Mouse (Mus musculus) Patski (cell line): ENCODE data around the gene Teddm1a. TPM values are rescaled to one million over a fixed set of nuclear protein-coding genes. Genes with fewer than 3 reads are reported as not detected.

Experiments used
- ATAC-seq: fragments of 100-300 bp; one replicate; pipeline ENCODE4 v1.8.0; 2021
- CTCF ChIA-PET: fragments of 350-600 bp; sonication (Branson Sonifier 250); formaldehyde crosslinking; loops from one replicate; lab custom pipeline; 2022; ENCODE audit warnings: inconsistent platforms; lab: Charles Lee
- POLR2A ChIA-PET: fragments of 350-600 bp; sonication (Branson Sonifier 250); formaldehyde crosslinking; loops from one replicate; lab custom pipeline; 2022; ENCODE audit warnings: antibody characterized with exemption, inconsistent platforms; lab: Charles Lee
- DNase-seq: peaks from one replicate; pipeline ENCODE4 v3.0.0-alpha.2; 2011; ENCODE audit warnings: low read depth, low spot score
- H3K27me3 ChIP-seq: fragments of 371-371 bp; one replicate; pipeline ENCODE4 v1.5.1; 2021
- CTCF ChIP-seq: fragments of 100-300 bp; IDR thresholded peaks from one replicate; pipeline ENCODE4 v1.5.1; 2021
- in situ Hi-C: fragments of 300-500 bp; cut with MboI; formaldehyde crosslinking; loops from 3 replicates; pipeline ENCODE4 v1.11.1; 2018; ENCODE audit warnings: low pct_unique_long_range_greater_than_20kb, mixed read lengths
- polyA plus RNA-seq: library from polyadenylated mRNA; unstranded; gene quantifications from one replicate; pipeline ENCODE4 v1.2.3, GENCODE M21; 2021

Teddm1a gene
- polyA plus RNA-seq, 1 experiment from 2014 or later: not detected

GRCm38 (mm10) chr1:153893746-153894145, 2.2 kb downstream of the Teddm1a start:
- no peak for DNase-seq
- ATAC-seq: no peak
- peaks cover 20% of the 10 kb centered on the region for H3K27me3 ChIP-seq
- POLR2A ChIA-PET: no interaction called here
- CTCF ChIA-PET: interaction anchor here (1.5 to 4.7 kb wide), 3 partner anchors 224 to 289 kb away, joined by 5 to 24 read pairs (median 16); no protein-coding TSS in a partner anchor
- in situ Hi-C loops: loop anchor here (5.0 to 25.0 kb wide), 4 partner anchors 144 to 1119 kb away; no protein-coding TSS in a partner anchor
- TF ChIP-seq CTCF: no peak

DNA sequence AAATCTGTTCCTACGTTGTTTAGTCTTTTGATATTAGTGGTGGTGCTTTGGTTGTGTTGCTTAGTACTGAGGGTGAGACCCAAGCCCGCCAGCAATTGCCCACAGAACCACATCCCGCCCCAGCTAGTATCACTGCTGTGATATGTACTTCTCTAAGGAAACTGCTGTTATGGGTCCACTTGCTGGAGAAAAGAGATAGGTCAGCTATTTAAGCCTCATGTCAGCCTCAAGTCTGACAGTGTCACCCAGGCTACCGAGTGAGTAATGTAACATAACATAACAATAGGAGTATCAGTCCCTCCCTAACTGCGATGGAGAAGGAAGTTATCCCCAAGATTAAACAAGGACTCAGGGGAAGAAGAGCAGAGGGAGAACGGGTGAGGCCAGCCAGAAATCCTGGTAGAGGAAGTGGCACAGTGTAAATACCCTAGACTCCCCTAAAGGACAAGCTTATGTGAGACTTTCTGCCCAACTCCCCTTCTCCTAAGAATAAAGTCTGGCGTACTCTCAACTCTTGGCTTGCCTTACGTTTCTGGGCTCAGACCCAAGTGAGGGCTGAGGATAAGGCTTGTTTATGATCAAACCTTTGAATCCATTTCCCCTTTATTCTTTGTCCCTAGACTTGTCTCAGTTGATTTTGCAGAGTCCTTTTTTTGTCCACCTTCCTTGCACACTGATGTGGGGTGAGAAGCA, 2.8 kb downstream of the Teddm1a start:
- TF ChIP-seq CTCF: no peak
- in situ Hi-C loops: loop anchor here (5.0 to 25.0 kb wide), 4 partner anchors 143 to 1118 kb away; no protein-coding TSS in a partner anchor
- ChIA-PET CTCF (interaction anchor here (1.4 to 4.7 kb wide), 4 partner anchors 133 to 289 kb away, joined by 4 to 24 read pairs (median 10); no protein-coding TSS in a partner anchor), POLR2A (no interaction called here)
- DNase-seq (no peak), ATAC-seq (no peak)
- peaks cover 20% of the 10 kb centered on the region for H3K27me3 ChIP-seq

GRCm38 (mm10) chr1:153894979-153895378, 3.4 kb downstream of the Teddm1a start:
- DNase-seq: peak; percentile 24
- ChIA-PET CTCF (interaction anchor here (0.7 to 4.7 kb wide), 8 partner anchors 132 to 835 kb away, joined by 3 to 24 read pairs (median 4); no protein-coding TSS in a partner anchor), POLR2A (no interaction called here)
- ATAC-seq: no peak
- H3K27me3 ChIP-seq: peaks cover 20% of the 10 kb centered on the region
- no peak for TF ChIP-seq CTCF
- in situ Hi-C loops: loop anchor here (5.0 to 25.0 kb wide), 4 partner anchors 142 to 1117 kb away; no protein-coding TSS in a partner anchor

DNA sequence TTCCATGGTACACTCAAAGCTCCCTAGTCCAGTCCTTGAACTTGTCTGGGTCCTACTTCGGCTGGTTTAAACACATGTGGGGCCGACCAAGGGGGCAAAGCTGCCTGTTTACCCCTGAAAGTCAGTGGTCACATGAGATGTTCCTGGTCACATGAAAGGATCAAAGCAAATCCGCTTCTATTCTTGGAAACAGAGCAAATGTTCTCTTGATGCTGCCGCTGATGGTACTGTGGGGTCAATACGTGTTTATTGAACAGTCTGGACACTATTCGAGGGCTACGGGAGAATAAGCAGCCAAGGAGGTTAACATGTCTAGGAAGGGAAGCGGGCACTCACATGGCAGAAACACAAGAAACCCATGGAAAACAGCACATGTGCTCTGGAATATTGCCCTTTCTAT, 5.7 kb downstream of the Teddm1a start:
- in situ Hi-C loops: loop anchor here (25.0 kb wide), 1 partner anchor 1115 kb away; no protein-coding TSS in a partner anchor
- ChIA-PET CTCF (interaction anchor here (1.7 to 4.7 kb wide), 3 partner anchors 220 to 291 kb away, joined by 3 to 24 read pairs (median 16); no protein-coding TSS in a partner anchor), POLR2A (no interaction called here)
- no peak for TF ChIP-seq CTCF
- no peak for ATAC-seq
- no peak for DNase-seq
- H3K27me3 ChIP-seq: peaks cover 16% of the 10 kb centered on the region

DNA sequence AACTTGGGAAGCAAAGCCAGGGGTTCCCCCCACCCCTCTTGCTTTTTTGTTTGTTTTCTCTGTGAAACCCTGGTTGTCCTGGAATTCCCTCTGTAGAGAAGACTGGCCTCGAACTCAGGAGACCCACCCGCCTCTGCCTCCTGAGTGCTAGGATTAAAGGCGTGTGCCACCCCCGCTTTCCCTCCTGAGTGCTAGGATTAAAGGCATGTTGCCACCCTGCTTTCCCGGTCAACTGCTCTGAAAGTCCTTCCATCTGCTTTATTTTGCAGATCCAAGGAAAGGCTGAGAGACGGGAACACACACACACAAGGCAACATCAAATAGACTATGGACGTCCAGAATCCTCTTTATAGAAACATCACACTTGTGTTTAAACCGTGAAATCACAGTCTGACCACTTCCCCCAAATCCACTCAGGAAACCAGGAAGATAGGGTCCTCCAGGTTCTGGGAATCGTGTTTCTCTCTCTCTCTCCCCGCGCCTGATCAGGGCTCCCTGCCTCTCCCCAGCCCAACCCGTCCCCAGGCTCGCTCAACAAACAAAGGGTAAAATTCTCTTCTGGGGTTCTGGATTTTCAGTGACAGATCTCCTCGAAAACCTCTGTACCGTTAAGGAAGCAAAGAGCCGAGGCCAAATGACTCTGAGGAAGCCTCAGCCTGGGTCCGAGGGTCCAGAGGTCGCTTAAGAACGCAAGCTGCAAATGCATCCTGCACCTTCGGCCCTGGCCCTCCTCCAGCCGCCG, 7.6 kb downstream of the Teddm1a start:
- peaks cover 6% of the 10 kb centered on the region for H3K27me3 ChIP-seq
- ChIA-PET CTCF (interaction anchor here (0.9 kb wide), 1 partner anchor 182 kb away, joined by 3 read pairs; no protein-coding TSS in a partner anchor), POLR2A (interaction anchor here (0.6 kb wide), 1 partner anchor 23 kb away, joined by 4 read pairs; no protein-coding TSS in a partner anchor)
- no peak for DNase-seq
- TF ChIP-seq CTCF: no peak
- ATAC-seq: no peak
- in situ Hi-C loops: loop anchor here (25.0 kb wide), 1 partner anchor 1113 kb away; no protein-coding TSS in a partner anchor

- ChIA-PET POLR2A (interaction anchor here (0.6 kb wide), 1 partner anchor 22 kb away, joined by 4 read pairs; no protein-coding TSS in a partner anchor), CTCF (no interaction called here)
- ATAC-seq (peak; percentile 96), DNase-seq (peak; percentile 56)
- no peak for TF ChIP-seq CTCF
- in situ Hi-C loops: loop anchor here (25.0 kb wide), 1 partner anchor 1112 kb away; no protein-coding TSS in a partner anchor
- no peaks in the 10 kb centered on the region for H3K27me3 ChIP-seq
Observed at GRCm38 (mm10) chr1:153899731-153900380, 8.3 kb downstream of the Teddm1a start, which contains the start of the genes Glul and Teddm2. TSS of gene Glul (plus strand) at chr1:153899944. TSS of gene Teddm2 (minus strand) at chr1:153900228.

GRCm38 (mm10) chr1:153900381-153900780, 8.8 kb downstream of the Teddm1a start:
- no peaks in the 10 kb centered on the region for H3K27me3 ChIP-seq
- in situ Hi-C loops: no loop called here
- CTCF ChIA-PET: no interaction called here
- POLR2A ChIA-PET: no interaction called here
- ATAC-seq (peak; percentile 45), DNase-seq (no peak)
- TF ChIP-seq CTCF: no peak

GRCm38 (mm10) chr1:153900860-153901730, 9.6 kb downstream of the Teddm1a start:
- ATAC-seq (no peak), DNase-seq (peak; percentile 12)
- H3K27me3 ChIP-seq: no peaks in the 10 kb centered on the region
- POLR2A ChIA-PET: no interaction called here
- CTCF ChIA-PET: no interaction called here
- no peak for TF ChIP-seq CTCF
- in situ Hi-C loops: no loop called here

DNA sequence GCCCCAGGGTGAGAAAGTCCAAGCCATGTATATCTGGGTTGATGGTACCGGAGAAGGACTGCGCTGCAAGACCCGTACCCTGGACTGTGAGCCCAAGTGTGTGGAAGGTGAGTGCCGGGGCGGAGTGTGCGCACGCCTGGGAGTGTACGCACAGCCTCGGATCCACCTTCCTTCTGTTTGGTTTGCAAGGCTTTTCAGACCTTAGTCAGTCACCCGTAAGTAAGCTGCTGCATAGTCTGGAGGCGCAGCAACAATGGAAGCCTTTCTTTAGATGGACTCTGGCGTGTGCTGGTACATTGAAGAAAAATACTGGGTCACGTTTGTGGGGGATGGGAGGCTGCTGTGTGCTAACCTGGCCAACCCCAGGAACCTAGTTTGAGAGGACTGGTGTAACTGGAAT, 11.5 kb downstream of the Teddm1a start:
- no peak for TF ChIP-seq CTCF
- ChIA-PET CTCF (no interaction called here), POLR2A (no interaction called here)
- DNase-seq: no peak
- ATAC-seq: no peak
- in situ Hi-C loops: no loop called here
- H3K27me3 ChIP-seq: no peaks in the 10 kb centered on the region
